Mouse (Mus musculus): ENCODE data around the gene Cdc6. TPM values are rescaled to one million over a fixed set of nuclear protein-coding genes. Genes with fewer than 3 reads are reported as not detected.

The Cdc6 gene
- polyA plus RNA-seq, 1 experiment from 2014 or later, result 9.0 TPM

DNA sequence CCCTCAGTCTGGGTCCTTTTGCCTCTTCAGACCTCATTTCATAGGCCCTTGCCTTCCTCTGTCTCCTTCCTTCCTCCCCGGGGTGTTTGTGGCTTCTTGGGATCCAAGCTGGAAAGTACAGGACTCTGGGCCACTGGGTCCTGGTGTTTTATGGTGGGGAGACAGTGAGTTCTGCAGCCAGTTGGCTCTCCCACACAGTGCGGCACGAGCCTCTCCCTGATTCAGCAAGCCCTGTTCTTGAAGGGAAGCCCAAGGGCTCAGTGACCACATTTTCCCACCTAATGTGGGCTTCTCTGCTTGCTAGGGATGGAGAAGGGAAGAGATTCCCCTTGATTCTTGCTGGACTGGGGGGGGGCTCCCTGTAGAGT is 34.9 kb downstream of the Cdc6 start:
- no peak for TF ChIP-seq CTCF (IDR thresholded peaks at IDR 0.05)
- CTCF ChIA-PET, result no interaction called here
- POLR2A ChIA-PET, result interaction anchor here (0.7 to 1.7 kb wide), 3 partner anchors 11 to 21 kb away, joined by 4 to 6 read pairs (median 6); no protein-coding TSS in a partner anchor
- DNase-seq (ENCODE audit: low read depth, low spot score) (no peak), ATAC-seq (no peak)
- H3K27me3 ChIP-seq, result no peaks in the 10 kb centered on the region
- in situ Hi-C loops (cut with MboI; ENCODE audit: low pct_unique_long_range_greater_than_20kb), result no loop called here

DNA sequence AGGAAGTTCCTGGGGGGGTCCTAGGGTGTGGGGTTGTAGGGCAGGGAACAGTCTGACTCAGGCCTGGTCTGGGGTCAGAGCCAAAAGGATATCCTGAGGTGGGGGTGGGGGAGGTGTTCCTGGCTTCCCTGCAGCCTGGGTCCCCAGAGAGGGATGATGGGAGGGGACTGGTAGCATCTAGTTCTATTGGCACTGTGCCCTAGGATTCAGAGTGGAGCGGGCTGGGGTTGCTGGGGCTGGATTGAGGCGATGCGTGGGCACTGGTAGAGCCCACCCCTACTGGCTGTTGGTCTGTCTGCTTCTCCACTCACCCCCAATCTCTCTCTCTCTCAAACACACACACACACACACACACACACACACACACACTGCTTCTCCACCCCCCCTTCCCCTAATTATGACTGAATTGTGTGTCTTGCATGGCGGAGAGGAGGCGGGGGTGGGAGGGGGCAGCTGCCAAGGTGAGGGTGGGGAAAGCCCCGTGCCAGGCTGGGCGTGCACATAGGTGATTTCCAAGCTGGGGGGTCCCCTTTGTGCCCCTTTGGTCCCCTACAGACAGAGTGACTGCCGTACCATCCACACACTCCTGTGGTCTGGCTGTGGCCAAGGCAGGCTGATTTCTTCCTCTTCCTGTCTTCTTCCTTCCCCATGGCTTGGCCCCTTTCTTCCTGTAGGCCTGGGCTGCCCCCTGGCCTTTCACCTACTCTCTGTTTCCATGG is 35.5 kb downstream of the Cdc6 start:
- ATAC-seq (no peak), DNase-seq (ENCODE audit: low read depth, low spot score) (no peak)
- POLR2A ChIA-PET, result interaction anchor here (0.7 to 0.9 kb wide), 3 partner anchors 9 to 20 kb away, joined by 3 to 6 read pairs (median 3); no protein-coding TSS in a partner anchor
- in situ Hi-C loops (cut with MboI; ENCODE audit: low pct_unique_long_range_greater_than_20kb), result no loop called here
- no peaks in the 10 kb centered on the region for H3K27me3 ChIP-seq
- CTCF ChIA-PET, result interaction anchor here (1.0 kb wide), 1 partner anchor 10 kb away, joined by 3 read pairs; no protein-coding TSS in a partner anchor
- no peak for TF ChIP-seq CTCF (IDR thresholded peaks at IDR 0.05)

DNA sequence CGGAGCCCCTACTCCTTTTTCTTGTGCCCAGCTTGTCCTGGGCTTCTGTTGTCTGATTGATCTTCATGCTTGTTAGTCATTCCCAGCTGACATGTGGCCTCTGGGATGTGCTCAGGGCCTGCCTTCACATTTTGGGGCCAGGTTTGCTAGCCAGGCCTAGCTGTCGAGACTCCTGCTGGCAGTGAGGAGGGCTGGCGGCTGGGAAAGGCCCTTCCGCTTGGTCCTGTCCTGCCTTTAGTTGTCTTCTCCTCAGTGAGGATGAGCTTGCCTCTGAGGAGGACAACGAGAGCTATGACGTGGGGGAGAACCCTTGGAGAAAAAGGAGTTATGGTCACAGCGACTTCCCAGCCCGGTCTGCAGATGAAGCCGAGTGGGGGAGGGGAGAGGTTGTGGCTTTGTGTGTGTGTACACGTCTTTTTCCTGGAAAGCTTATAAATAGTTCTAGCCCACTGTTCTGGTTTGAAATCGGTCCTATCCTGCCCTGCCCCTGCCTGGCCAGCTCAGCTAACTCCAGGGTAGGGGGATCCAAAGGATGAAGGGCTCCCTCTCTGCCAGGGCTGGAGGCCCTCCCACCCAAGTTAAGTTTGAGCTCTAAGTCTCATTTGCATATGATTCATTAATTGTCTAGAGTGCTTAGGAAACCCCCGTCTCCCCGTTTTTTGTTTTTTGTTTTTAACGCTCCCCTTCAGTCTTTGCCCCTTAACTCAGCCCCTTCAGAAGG is 36.3 kb downstream of the Cdc6 start:
- in situ Hi-C loops (cut with MboI; ENCODE audit: low pct_unique_long_range_greater_than_20kb), result no loop called here
- POLR2A ChIA-PET, result interaction anchor here (0.7 to 0.9 kb wide), 2 partner anchors 8 to 19 kb away, joined by 3 read pairs; no protein-coding TSS in a partner anchor
- CTCF ChIA-PET, result interaction anchor here (1.0 to 1.5 kb wide), 2 partner anchors 10 to 11 kb away, joined by 3 to 6 read pairs; no protein-coding TSS in a partner anchor
- no peak for TF ChIP-seq CTCF (IDR thresholded peaks at IDR 0.05)
- H3K27me3 ChIP-seq, result no peaks in the 10 kb centered on the region
- no peak for ATAC-seq
- no peak for DNase-seq (ENCODE audit: low read depth, low spot score)

DNA sequence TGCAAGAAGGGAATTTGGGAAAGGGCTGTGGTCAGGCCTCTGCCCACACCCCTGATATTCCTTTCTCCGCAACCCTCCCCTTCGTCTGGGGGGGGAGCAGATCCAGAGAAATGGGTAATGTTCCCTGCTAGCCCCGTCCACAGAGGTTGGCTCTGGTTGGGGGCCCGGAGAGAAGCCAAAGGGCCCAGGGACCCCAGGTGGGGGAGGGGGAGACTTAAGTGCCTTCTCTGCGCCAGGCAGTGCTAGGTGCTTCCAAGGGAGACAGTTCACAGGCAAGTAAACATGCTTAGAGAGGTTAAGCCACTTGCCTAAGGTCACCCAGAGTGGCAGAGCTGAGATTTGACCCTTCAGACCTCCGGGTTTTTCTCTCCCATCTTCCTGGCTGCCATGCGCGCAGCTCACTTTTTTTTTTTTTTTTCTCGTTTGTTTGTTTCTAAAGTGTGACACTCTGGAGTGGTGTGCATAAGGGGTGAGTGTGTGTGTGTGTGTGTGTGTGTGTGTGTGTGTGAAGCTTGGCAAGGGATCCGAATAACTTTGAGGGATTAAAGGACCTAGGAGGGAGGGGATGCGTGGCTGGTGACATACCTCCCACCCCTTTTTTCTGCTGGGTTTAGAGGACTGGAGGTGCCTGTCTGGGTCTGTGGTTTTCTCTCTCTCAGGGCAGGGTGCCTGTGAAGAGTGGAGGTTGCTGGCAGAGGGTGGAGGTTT is 37.5 kb downstream of the Cdc6 start:
- no peak for TF ChIP-seq CTCF (IDR thresholded peaks at IDR 0.05)
- POLR2A ChIA-PET, result interaction anchor here (0.7 kb wide), 1 partner anchor 8 kb away, joined by 3 read pairs; no protein-coding TSS in a partner anchor

DNA sequence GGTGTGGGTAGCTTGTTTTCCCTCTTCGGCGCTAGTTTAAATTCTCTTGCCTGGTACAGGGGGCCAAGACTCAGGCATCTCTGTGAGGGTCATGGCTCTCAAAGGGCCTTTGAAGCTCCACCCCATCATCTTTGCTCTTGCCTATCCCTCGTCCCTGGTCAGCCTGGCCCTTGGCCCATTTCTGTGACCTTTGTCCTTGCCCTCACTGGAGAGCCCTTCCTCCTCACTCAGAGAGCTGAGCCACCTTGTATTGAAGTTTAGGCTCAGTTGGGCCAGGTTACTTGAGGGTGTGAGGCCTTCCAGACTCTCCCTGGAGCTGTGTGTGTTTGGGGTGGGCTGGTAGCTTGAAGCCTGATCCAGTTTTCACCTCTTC is 38.0 kb downstream of the Cdc6 start:
- no peak for DNase-seq (ENCODE audit: low read depth, low spot score)
- ChIA-PET POLR2A (interaction anchor here (0.7 kb wide), 1 partner anchor 9 kb away, joined by 3 read pairs; no protein-coding TSS in a partner anchor), CTCF (interaction anchor here (0.7 to 1.5 kb wide), 2 partner anchors 9 to 1507 kb away, joined by 3 to 6 read pairs; no protein-coding TSS in a partner anchor)

More for the DNA sequence above, 37.5 kb downstream of the Cdc6 start:
- in situ Hi-C loops (cut with MboI; ENCODE audit: low pct_unique_long_range_greater_than_20kb), result no loop called here
- ATAC-seq, result no peak
- DNase-seq (ENCODE audit: low read depth, low spot score), result no peak
- no peaks in the 10 kb centered on the region for H3K27me3 ChIP-seq
- CTCF ChIA-PET, result interaction anchor here (0.7 to 1.5 kb wide), 2 partner anchors 9 to 1507 kb away, joined by 3 to 6 read pairs; no protein-coding TSS in a partner anchor

DNA sequence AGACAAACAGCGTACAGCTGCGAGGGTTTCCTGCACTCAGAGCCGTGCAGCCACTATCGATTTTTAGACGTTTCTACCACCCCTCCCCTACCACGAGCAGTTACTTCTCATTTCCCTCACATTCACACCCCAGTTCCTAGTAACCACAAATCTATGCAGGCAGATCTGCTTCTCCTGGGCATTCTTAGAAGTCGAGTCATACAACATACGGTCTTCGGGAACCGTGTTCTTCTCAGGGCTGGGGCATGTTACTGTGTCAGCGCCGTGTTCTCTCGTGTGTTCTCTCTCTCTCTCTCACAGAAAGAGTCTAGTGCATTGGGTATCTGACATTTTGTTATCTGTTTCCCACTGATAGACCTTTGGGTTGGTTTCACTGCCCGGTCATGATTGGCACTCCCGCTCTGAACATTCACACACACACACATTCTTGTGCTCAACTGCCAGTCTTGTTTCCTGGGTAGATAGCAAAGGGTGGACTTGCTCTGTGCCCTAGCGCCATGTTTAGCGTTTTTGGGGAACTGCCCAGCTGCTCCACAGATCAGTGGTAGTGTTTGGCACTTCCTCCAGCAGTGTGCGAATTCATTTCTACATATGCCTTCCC is 40.5 kb downstream of the Cdc6 start:
- ATAC-seq (no peak), DNase-seq (ENCODE audit: low read depth, low spot score) (no peak)
- ChIA-PET POLR2A (no interaction called here), CTCF (interaction anchor here (0.8 kb wide), 1 partner anchor 16 kb away, joined by 3 read pairs; no protein-coding TSS in a partner anchor)
- no peak for TF ChIP-seq CTCF (IDR thresholded peaks at IDR 0.05)
- H3K27me3 ChIP-seq, result no peaks in the 10 kb centered on the region
- in situ Hi-C loops (cut with MboI; ENCODE audit: low pct_unique_long_range_greater_than_20kb), result no loop called here

More for the DNA sequence above, 38.0 kb downstream of the Cdc6 start:
- no peak for TF ChIP-seq CTCF (IDR thresholded peaks at IDR 0.05)
- in situ Hi-C loops (cut with MboI; ENCODE audit: low pct_unique_long_range_greater_than_20kb), result no loop called here
- ATAC-seq, result no peak
- H3K27me3 ChIP-seq, result no peaks in the 10 kb centered on the region

DNA sequence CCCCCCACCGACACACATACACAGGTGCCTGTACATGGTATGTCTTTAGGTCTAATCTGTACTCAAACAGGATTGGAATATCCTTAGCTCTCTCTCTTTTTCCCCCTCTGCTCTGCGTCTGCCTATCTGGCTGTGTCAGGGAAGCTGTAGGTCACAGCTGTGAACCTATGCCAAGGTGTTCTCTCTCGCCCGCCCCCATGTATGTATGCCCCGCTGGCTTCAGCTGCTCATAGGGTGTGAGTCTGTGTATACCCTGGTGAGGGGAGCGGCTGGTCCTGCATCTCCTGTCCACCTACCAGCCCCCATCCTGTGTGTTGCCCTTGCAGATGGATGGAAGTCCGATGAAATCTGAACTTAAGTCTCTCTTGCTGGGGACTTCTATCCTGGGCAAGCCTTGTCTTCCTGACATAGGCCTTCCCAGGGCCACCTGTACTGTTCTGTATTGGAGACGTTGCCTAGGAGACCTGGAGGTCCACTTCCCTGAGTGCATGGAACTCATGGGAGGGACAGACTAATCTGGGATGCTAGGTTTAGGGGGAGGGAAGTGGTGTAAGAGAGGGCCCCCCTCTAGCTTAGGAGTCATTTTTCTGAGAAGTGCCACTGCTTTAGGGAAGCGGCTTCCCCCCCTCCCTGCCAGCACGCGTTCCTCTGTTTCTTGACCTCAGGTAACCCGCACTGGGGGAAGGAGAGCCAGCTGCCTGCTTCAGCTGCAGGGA is 41.8 kb downstream of the Cdc6 start:
- no peak for DNase-seq (ENCODE audit: low read depth, low spot score)
- ChIA-PET CTCF (interaction anchor here (1.0 to 1.5 kb wide), 2 partner anchors 9 to 23 kb away, joined by 3 read pairs; no protein-coding TSS in a partner anchor), POLR2A (interaction anchor here (0.6 to 1.0 kb wide), 2 partner anchors 7 to 20 kb away, joined by 3 to 4 read pairs; no protein-coding TSS in a partner anchor)
- in situ Hi-C loops (cut with MboI; ENCODE audit: low pct_unique_long_range_greater_than_20kb), result no loop called here
- ATAC-seq, result no peak
- no peaks in the 10 kb centered on the region for H3K27me3 ChIP-seq
- no peak for TF ChIP-seq CTCF (IDR thresholded peaks at IDR 0.05)

DNA sequence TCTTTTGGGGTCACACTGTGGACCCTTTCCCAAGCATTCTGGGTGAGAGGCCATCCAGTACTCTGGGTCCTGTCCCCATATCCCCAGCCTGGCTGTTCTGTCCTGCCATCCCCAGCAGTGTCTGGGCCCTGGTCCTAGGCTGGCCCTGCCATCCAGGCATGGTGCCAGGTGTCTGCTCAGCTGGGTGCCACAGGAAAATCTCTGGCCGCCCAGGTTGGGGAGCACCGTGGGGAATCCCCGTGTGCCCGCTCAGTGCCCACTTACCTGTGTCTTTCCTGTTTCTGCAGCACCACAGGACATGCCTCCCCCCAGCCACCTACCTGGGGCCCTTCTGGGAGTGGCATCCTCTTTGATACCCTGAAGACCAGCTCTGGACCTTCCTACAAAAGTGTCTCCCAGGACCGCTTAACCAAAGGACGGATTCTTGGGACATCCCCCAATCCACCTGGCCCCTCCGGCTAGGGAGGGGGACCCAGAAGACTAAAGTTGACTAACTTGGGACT is 42.4 kb downstream of the Cdc6 start:
- ATAC-seq, result no peak
- H3K27me3 ChIP-seq, result no peaks in the 10 kb centered on the region
- TF ChIP-seq CTCF (IDR thresholded peaks at IDR 0.05), result no peak
- DNase-seq (ENCODE audit: low read depth, low spot score), result no peak
- ChIA-PET POLR2A (interaction anchor here (1.0 to 1.5 kb wide), 2 partner anchors 8 to 14 kb away, joined by 3 to 4 read pairs; no protein-coding TSS in a partner anchor), CTCF (interaction anchor here (1.0 to 1.5 kb wide), 2 partner anchors 10 to 22 kb away, joined by 3 read pairs; no protein-coding TSS in a partner anchor)
- in situ Hi-C loops (cut with MboI; ENCODE audit: low pct_unique_long_range_greater_than_20kb), result no loop called here

DNA sequence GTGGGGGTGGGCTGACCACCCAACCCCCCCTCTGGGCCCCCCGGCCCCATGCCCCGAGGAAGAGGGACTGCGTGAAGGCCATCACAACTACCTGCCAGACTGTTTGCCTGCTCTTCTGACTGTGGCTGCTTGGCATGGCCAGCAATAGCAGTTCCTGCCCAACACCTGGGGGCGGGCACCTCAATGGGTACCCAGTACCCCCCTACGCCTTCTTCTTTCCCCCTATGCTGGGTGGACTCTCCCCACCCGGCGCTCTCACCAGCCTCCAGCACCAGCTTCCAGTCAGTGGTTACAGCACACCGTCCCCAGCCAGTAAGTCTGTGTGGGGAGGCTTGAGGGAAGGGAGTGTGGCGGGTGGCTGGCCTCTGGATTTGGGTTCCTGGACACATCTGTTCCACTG is 42.9 kb downstream of the Cdc6 start:
- CTCF ChIA-PET, result interaction anchor here (1.0 to 1.6 kb wide), 3 partner anchors 9 to 21 kb away, joined by 3 read pairs; no protein-coding TSS in a partner anchor
- no peak for TF ChIP-seq CTCF (IDR thresholded peaks at IDR 0.05)
- in situ Hi-C loops (cut with MboI; ENCODE audit: low pct_unique_long_range_greater_than_20kb), result no loop called here
- H3K27me3 ChIP-seq, result no peaks in the 10 kb centered on the region
- ATAC-seq (no peak), DNase-seq (ENCODE audit: low read depth, low spot score) (no peak)
- POLR2A ChIA-PET, result interaction anchor here (1.0 to 1.5 kb wide), 2 partner anchors 9 to 13 kb away, joined by 3 to 4 read pairs; no protein-coding TSS in a partner anchor

Data from Patski (cell line).